10 mouse cellular contexts compared by ENCODE assay signal in genomic region chr4:128543378-128543777, GRCm38 (mm10).
A peak's percentile ranks its signal among the peaks of the same experiment; 100 is the strongest.
DNase-seq lines count a peak whose midpoint lies in the region; ATAC-seq and TF ChIP-seq lines count a peak whose summit lies in the region.
"Had no signal": no experiment of that assay in that cellular context is flagged by ENCODE, and none has a peak within 500 bp of the region (broad histone marks: within the 10 kb centered on the region; RNA-seq: fewer than 3 reads in every experiment).

No protein-coding gene starts in this region.

- H3K27me3 ChIP-seq in forebrain, postnatal 0 days (ENCODE audit: insufficient read depth, low read length): no peaks in the 10 kb centered on the region
- H3K27me3 ChIP-seq in forebrain, embryonic 13.5 days: no peaks in the 10 kb centered on the region
- H3K27me3 ChIP-seq in liver, embryonic 14.5 days (ENCODE audit: control insufficient read depth, insufficient read depth, low read length): no peaks in the 10 kb centered on the region
- no peaks in the 10 kb centered on the region for H3K27me3 ChIP-seq in liver, embryonic 11.5 days (replicated peaks; ENCODE audit: control insufficient read depth, insufficient read depth, low read length)
- H3K27me3 ChIP-seq in limb, embryonic 11.5 days (ENCODE audit: control insufficient read depth, insufficient read depth, low read length): no peaks in the 10 kb centered on the region
- H3K27me3 ChIP-seq in midbrain, embryonic 15.5 days (replicated peaks): no peaks in the 10 kb centered on the region
- H3K27me3 ChIP-seq: embryonic facial prominence, embryonic 15.5 days; limb, embryonic 13.5 days had no signal

- TF ChIP-seq EP300 in liver, embryonic 14.5 days (IDR thresholded peaks at IDR 0.05; ENCODE audit: low read depth): no peak

- TF ChIP-seq CTCF in forebrain, postnatal 0 days (IDR thresholded peaks at IDR 0.05; ENCODE audit: low read depth): peak; percentile 57
- TF ChIP-seq CTCF in liver, embryonic 14.5 days (IDR thresholded peaks at IDR 0.05; ENCODE audit: low read depth): peak; percentile 40; the same call in 1 of the 2 replicates

- DNase-seq in forebrain, postnatal 0 days: no peak
- no peak for DNase-seq in liver, embryonic 14.5 days (ENCODE audit: low read depth in 3 of 3, low spot score in 3 of 3)
- no peak for DNase-seq in liver, embryonic 11.5 days (ENCODE audit: low spot score)
- DNase-seq in NIH3T3 (ENCODE audit: low read depth): peak; percentile 44
- peak; percentile 44 for DNase-seq in limb, embryonic 11.5 days (ENCODE audit: low spot score)
- no peak for DNase-seq in Muller cell, postnatal 12 days (ENCODE audit: inconsistent ontology term)

- no peaks in the 10 kb centered on the region for H3K9me3 ChIP-seq in forebrain, postnatal 0 days (ENCODE audit: low read length)
- H3K9me3 ChIP-seq in forebrain, embryonic 13.5 days (replicated peaks): no peaks in the 10 kb centered on the region
- no peaks in the 10 kb centered on the region for H3K9me3 ChIP-seq in liver, embryonic 14.5 days (ENCODE audit: control insufficient read depth, low read length)
- H3K9me3 ChIP-seq in liver, embryonic 11.5 days (ENCODE audit: control insufficient read depth, low read length): no peaks in the 10 kb centered on the region
- no peaks in the 10 kb centered on the region for H3K9me3 ChIP-seq in limb, embryonic 11.5 days (ENCODE audit: control insufficient read depth, low read length)
- H3K9me3 ChIP-seq in midbrain, embryonic 15.5 days: no peaks in the 10 kb centered on the region
- H3K9me3 ChIP-seq: embryonic facial prominence, embryonic 15.5 days; limb, embryonic 13.5 days had no signal

- H3K9ac ChIP-seq in forebrain, postnatal 0 days: no peak overlapping the region
- no peak overlapping the region for H3K9ac ChIP-seq in forebrain, embryonic 13.5 days
- H3K9ac ChIP-seq in liver, embryonic 14.5 days (replicated peaks): no peak overlapping the region
- no peak overlapping the region for H3K9ac ChIP-seq in liver, embryonic 11.5 days (ENCODE audit: low read depth, low read length)
- no peak overlapping the region for H3K9ac ChIP-seq in limb, embryonic 11.5 days (ENCODE audit: low read length)
- H3K9ac ChIP-seq in midbrain, embryonic 15.5 days: no peak overlapping the region
- H3K9ac ChIP-seq: embryonic facial prominence, embryonic 15.5 days; limb, embryonic 13.5 days had no signal

- 28% methylated on average over 2 of the region's 2 CpGs for WGBS in forebrain, postnatal 0 days
- 22% methylated on average over 2 of the region's 2 CpGs for WGBS in forebrain, embryonic 13.5 days
- 10% methylated on average over 2 of the region's 2 CpGs for WGBS in liver, embryonic 14.5 days (ENCODE audit: insufficient replicate concordance)
- 21% methylated on average over 2 of the region's 2 CpGs for WGBS in liver, embryonic 11.5 days
- WGBS in limb, embryonic 11.5 days: 31% methylated on average over 2 of the region's 2 CpGs
- WGBS in midbrain, embryonic 15.5 days: 27% methylated on average over 2 of the region's 2 CpGs

- no peak overlapping the region for H3K4me3 ChIP-seq in forebrain, postnatal 0 days (ENCODE audit: low read depth, low read length)
- H3K4me3 ChIP-seq in forebrain, embryonic 13.5 days: no peak overlapping the region
- no peak overlapping the region for H3K4me3 ChIP-seq in liver, embryonic 14.5 days (ENCODE audit: insufficient read depth in 1 of 2, low read depth in 2 of 2, low read length in 2 of 2)
- no peak overlapping the region for H3K4me3 ChIP-seq in liver, embryonic 11.5 days (ENCODE audit: low read depth, low read length)
- H3K4me3 ChIP-seq in limb, embryonic 11.5 days (ENCODE audit: low read depth, low read length): no peak overlapping the region
- no peak overlapping the region for H3K4me3 ChIP-seq in midbrain, embryonic 15.5 days
- H3K4me3 ChIP-seq: embryonic facial prominence, embryonic 15.5 days; limb, embryonic 13.5 days had no signal

- no peaks in the 10 kb centered on the region for H3K4me1 ChIP-seq in forebrain, postnatal 0 days (ENCODE audit: insufficient read depth)
- no peaks in the 10 kb centered on the region for H3K4me1 ChIP-seq in forebrain, embryonic 13.5 days
- H3K4me1 ChIP-seq in liver, embryonic 14.5 days (replicated peaks; ENCODE audit: control insufficient read depth in 2 of 2, insufficient read depth in 2 of 2, low read length in 1 of 2): no peaks in the 10 kb centered on the region
- H3K4me1 ChIP-seq in liver, embryonic 11.5 days (replicated peaks; ENCODE audit: control insufficient read depth, insufficient read depth, low read length): no peaks in the 10 kb centered on the region
- no peaks in the 10 kb centered on the region for H3K4me1 ChIP-seq in limb, embryonic 11.5 days (ENCODE audit: control insufficient read depth, insufficient read depth, low read length)
- H3K4me1 ChIP-seq in midbrain, embryonic 15.5 days: no peaks in the 10 kb centered on the region
- H3K4me1 ChIP-seq: embryonic facial prominence, embryonic 15.5 days; limb, embryonic 13.5 days had no signal

- H3K27ac ChIP-seq in forebrain, postnatal 0 days (ENCODE audit: low read depth, low read length): no peak overlapping the region
- no peak overlapping the region for H3K27ac ChIP-seq in forebrain, embryonic 13.5 days
- no peak overlapping the region for H3K27ac ChIP-seq in liver, embryonic 14.5 days
- no peak overlapping the region for H3K27ac ChIP-seq in liver, embryonic 11.5 days (ENCODE audit: low read depth, low read length)
- no peak overlapping the region for H3K27ac ChIP-seq in limb, embryonic 11.5 days (replicated peaks; ENCODE audit: low read depth, low read length)
- no peak overlapping the region for H3K27ac ChIP-seq in midbrain, embryonic 15.5 days
- H3K27ac ChIP-seq: embryonic facial prominence, embryonic 15.5 days; limb, embryonic 13.5 days had no signal

- peaks cover 50% of the 10 kb centered on the region for H3K36me3 ChIP-seq in forebrain, postnatal 0 days (ENCODE audit: insufficient read depth)
- 0 out of 2 replicates have a peak, but pooled peaks cover 5% of the 10 kb centered on the region for H3K36me3 ChIP-seq in forebrain, embryonic 13.5 days (ENCODE audit: poor library complexity, severe bottlenecking)
- no peaks in the 10 kb centered on the region for H3K36me3 ChIP-seq in liver, embryonic 14.5 days (replicated peaks; ENCODE audit: control insufficient read depth, insufficient read depth, low read depth)
- H3K36me3 ChIP-seq in liver, embryonic 11.5 days (ENCODE audit: control insufficient read depth, insufficient read depth, low read length): no peaks in the 10 kb centered on the region
- H3K36me3 ChIP-seq in limb, embryonic 11.5 days (ENCODE audit: control insufficient read depth, insufficient read depth, low read length): no peaks in the 10 kb centered on the region
- H3K36me3 ChIP-seq in midbrain, embryonic 15.5 days (replicated peaks): peaks cover 12% of the 10 kb centered on the region; the same call in 1 of the 2 replicates
- H3K36me3 ChIP-seq: embryonic facial prominence, embryonic 15.5 days; limb, embryonic 13.5 days had no signal

- H3K4me2 ChIP-seq in forebrain, postnatal 0 days (ENCODE audit: low read depth): no peak overlapping the region
- no peak overlapping the region for H3K4me2 ChIP-seq in forebrain, embryonic 13.5 days
- no peak overlapping the region for H3K4me2 ChIP-seq in liver, embryonic 14.5 days (ENCODE audit: low read depth)
- H3K4me2 ChIP-seq in liver, embryonic 11.5 days: no peak overlapping the region
- no peak overlapping the region for H3K4me2 ChIP-seq in limb, embryonic 11.5 days (ENCODE audit: low read depth, severe bottlenecking)
- no peak overlapping the region for H3K4me2 ChIP-seq in midbrain, embryonic 15.5 days
- H3K4me2 ChIP-seq: embryonic facial prominence, embryonic 15.5 days; limb, embryonic 13.5 days had no signal

- ATAC-seq in forebrain, postnatal 0 days: no peak
- no peak for ATAC-seq in forebrain, embryonic 13.5 days
- no peak for ATAC-seq in liver, embryonic 14.5 days (ENCODE audit: insufficient read depth)
- no peak for ATAC-seq in liver, embryonic 11.5 days (replicated peaks; ENCODE audit: low FRiP score)
- ATAC-seq in limb, embryonic 11.5 days (ENCODE audit: insufficient number of reproducible peaks, low FRiP score, low TSS enrichment, low read depth): no peak
- ATAC-seq in midbrain, embryonic 15.5 days (replicated peaks): no peak

Comparison
In these comparisons a context has a peak if more than half of its experiments do, and no peak if none do; other contexts are left out.
1. DNase-seq: peak in NIH3T3 (single experiment) and limb, embryonic 11.5 days (single experiment); none in forebrain, postnatal 0 days (single experiment), liver, embryonic 14.5 days (0 of 3), liver, embryonic 11.5 days (single experiment) and Muller cell, postnatal 12 days (single experiment).